Mouse (Mus musculus) lung, postnatal 10 days (tissue): Measurements from ENCODE around the gene Pfn1.
A peak's percentile ranks its signal among the peaks of the same experiment; 100 is the strongest.

Source experiments
- DNase-seq: peaks from one replicate; pipeline ENCODE4 v3.0.0; 2021

The Pfn1 gene

GRCm38 (mm10) chr11:70653345-70654197, 873 bp downstream of the Pfn1 start:
- DNase-seq, result peak; percentile 78

DNA sequence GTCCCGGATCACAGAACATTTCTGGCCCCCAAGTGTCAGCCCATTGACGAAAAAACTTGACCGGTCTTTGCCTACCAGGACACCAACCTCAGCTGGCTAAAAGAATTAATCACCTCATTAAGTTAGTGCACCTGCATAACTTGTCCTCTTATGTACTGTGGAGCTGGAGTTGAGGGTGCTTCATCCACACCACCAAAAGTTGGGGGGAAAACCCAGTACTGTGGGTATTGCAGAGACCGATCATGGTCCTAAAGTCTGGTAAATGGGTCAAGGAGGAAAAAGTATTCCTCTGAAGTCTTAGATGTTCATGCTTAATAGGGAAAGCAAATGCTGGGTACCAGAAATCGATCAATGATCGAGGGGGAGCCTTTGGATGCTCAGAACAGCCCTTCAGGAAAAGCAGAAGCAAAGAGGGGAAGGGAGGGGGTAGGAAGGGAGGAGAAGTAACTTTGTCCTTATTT, 1.5 kb downstream of the Pfn1 start:
- DNase-seq, result no peak

GRCm38 (mm10) chr11:70652029-70652883, 2.2 kb downstream of the Pfn1 start:
- DNase-seq, result peak; percentile 46

DNA sequence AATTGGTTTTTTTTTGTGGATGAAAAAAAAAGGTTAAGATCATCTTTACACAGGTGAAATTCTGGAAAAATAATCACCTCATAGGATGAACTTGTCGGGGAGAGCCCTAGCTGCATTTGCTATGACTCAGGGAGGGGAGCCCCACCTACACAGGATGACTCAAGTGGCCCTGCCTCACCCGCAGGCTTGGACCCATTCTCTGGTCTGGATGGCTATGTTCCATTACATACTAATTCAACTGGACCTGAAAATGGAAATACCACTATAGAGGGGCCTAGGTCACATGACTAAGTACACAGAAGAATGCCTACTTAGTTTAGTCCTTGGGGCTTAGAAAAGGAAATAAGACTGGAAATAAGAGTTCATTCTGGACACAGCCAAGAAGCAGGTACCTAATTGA, 3.1 kb downstream of the Pfn1 start:
- DNase-seq, result no peak

GRCm38 (mm10) chr11:70650322-70651175, 3.9 kb downstream of the Pfn1 start:
- no peak for DNase-seq

GRCm38 (mm10) chr11:70649185-70649734, 5.2 kb downstream of the Pfn1 start:
- no peak for DNase-seq

DNA sequence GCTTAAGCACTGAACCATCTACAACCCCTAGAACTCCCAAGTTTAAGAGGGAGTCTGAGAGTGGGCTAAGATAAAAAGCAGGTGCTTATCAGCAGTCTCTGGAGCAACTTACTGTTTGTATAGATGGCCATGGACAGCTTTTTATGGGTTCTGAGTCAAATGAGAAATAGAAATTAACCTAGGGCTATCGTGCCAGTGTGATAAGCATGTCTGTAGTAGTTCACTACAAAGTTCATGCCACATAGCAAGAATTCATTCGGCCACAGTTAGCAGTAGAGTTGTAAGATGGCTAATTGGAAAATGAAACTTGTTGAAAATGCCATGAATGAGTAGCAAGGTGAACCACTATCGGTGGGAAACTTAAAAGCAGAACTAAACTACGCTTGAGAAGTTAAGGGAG, 5.9 kb downstream of the Pfn1 start:
- no peak for DNase-seq

GRCm38 (mm10) chr11:70647716-70648420, 6.6 kb downstream of the Pfn1 start:
- DNase-seq, result peak; percentile 52

DNA sequence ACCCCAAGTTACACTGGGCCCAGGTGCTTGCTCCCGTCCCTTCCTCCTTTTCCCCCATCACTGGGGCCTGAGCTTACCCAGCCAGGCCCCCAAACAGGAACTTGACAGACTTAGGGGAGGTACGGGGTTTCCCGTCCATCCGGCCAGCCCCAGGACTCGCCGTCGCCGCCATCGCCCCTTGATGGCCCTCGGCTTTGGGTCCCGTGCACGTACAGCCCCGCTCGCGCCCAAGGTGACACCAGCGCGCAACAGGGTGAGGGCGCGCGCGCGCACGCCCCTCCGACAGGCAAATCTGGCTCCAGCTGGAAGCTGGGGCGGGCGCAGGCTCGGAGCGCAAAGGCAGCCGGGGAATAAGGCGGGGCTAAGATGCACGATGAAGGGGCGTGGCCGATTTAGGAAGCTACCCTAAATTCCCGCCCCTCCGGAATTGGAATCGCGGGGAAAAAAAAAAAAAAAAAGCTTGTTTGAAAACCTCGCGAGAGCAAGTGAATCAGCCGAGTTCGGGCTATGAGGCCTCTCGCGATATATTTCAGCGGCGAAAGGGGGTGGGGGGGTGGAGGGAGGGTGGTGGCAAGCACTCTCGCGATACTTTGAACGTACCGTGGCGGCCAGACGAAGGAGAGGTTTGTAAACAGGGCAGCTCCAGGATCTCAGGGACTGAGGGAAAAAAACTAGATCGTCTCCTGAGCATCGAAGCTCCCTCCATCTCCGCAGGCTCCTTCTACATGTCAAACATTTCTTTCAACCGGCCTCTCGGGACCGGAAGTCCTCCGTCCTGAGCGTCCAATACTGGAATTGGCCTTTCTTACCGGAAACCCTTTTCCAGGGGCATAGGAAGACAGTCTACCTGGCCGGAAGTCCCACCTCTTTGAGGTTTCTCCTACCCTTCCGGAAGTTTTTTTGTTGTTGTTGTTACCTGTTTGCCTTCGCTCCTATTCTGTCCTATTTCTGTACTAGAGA, 7.5 kb downstream of the Pfn1 start, which contains the start of the genes Rnf167 and Slc25a11:
Rnf167 (plus strand) TSS at position 545 of the 960 bp plus-strand sequence.
Slc25a11 (minus strand) TSS at position 789 of the 960 bp plus-strand sequence.
- peak; percentile 99 for DNase-seq

- DNase-seq, result no peak
Measured at GRCm38 (mm10) chr11:70646259-70646555, 8.2 kb downstream of the Pfn1 start.

- DNase-seq, result no peak
Measured at GRCm38 (mm10) chr11:70645461-70646258, 8.8 kb downstream of the Pfn1 start.

DNA sequence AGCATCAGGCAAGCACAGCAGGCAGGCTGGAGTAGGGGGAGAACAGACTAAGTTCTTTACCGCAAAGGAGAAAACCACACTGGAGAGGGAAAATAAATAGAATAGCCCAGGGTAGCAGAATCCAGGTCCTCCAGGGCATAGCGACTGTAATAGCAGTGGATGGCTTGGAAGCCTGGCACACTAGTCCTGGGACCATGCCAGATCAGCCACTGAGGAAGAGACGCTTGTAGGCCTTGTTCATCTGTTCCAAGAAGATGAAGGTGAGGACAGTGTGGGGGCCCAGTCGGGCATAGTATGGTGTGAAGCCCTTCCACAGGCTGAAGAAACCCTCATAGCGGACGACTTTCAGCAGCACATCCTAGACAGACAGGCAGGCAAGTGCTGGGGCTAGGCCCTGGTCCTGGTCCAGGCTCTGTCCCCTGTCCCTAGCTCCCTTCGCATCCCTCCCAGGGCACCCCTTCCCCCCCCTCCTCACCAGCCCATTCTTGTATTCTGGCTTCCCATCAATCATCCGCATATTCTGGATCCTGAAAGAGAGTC, 9.8 kb downstream of the Pfn1 start:
- DNase-seq, result no peak

GRCm38 (mm10) chr11:70643051-70643450, 11.4 kb downstream of the Pfn1 start:
- no peak for DNase-seq

- DNase-seq, result no peak
Measured at GRCm38 (mm10) chr11:70641241-70641640, 13.2 kb downstream of the Pfn1 start.

DNA sequence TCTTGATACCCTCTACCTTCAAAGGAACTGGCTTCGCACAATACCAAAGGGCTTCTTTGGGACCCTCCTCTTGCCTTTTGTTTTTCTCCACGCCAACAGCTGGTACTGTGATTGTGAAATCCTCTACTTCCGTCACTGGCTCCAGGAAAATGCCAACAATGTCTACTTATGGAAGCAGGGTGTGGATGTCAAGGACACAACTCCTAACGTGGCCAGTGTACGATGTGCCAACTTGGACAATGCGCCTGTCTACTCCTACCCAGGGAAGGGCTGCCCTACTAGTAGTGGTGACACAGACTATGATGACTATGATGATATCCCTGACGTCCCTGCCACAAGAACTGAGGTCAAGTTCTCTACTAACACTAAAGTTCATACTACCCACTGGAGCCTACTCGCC, 14.5 kb downstream of the Pfn1 start:
- DNase-seq, result no peak

GRCm38 (mm10) chr11:70638714-70639278, 15.6 kb downstream of the Pfn1 start, which contains the start of gene Gp1ba:
TSS of gene Gp1ba (plus strand) at chr11:70639122.
- no peak for DNase-seq

DNA sequence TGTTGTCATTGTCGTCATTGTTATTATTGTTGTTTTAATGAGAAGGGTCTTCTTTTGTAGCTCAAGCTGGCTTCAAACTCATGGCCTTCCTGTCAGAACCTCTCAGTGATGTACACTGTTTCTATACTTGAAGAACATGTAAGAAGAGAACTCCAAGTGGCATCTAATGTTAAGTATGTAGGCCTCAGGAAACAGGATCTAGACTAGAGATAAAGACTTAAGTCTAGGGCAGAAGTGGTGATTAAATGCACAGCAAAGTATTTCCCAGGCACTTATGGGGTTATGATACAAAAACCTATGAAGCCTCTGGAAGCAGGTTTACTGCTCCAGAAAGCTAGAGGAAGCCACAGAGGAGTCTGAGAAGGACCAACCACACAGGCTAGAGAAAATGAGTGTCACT, 16.2 kb downstream of the Pfn1 start:
- no peak for DNase-seq

DNA sequence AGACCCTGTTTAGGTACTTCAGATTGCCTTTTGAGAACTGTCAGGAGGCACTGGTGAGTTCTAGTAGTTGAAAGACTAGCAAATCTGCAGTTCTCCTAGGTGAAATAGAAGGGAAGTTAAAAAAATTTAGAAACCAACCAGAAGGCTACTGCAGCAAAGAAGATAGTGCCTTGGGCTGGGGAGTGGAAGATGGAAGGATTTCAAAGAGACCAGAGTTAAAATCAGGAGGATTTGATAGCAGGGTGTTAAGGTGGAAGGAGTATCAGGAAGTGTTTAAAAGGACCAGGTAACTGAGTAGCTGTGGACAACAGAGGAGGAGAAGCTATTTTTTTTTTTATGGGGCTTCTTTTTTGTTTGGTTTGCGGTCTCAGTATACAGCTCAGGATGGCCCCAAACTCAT, 16.7 kb downstream of the Pfn1 start:
- no peak for DNase-seq

DNA sequence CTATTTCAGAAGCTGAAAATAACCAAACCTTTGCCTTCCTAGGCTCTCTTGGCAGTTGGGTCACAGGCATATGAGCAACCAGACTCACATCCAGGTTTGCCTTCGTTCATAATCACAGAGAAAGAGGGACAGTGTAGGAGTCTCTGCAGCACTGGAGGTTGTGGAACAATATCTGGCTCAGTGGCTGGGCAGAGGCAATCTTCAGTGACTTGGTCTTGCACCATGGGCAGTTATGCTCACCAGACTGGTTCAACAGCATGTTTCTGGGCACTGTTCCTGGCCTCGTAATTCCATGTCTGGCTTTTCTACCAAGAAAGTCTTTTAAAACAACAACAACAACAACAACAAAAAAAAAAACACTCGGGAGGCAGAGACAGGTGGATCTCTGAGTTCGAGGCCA, 18.8 kb downstream of the Pfn1 start:
- no peak for DNase-seq
